Mouse (Mus musculus) heart, adult 11 months (tissue): ENCODE measurements at regions not wholly inside any gene's neighbourhood (a gene's known extent, or its start where the extent isn't known, plus 50 kb on each side); places are given as distances from the start of the nearest gene placed in this dataset.

Experiments used
- DNase-seq: peaks from one replicate; pipeline ENCODE4 v3.0.0; 2022

- DNase-seq, result no peak
Measured at GRCm38 (mm10) chr9:52376914-52377313, 208.5 kb upstream of the Zc3h12c start.

- no peak for DNase-seq
Measured at GRCm38 (mm10) chr9:52371296-52371695, 202.9 kb upstream of the Zc3h12c start.

- DNase-seq, result no peak
Measured at GRCm38 (mm10) chr9:52368911-52369310, 200.5 kb upstream of the Zc3h12c start.

- no peak for DNase-seq
Measured at GRCm38 (mm10) chr9:52368080-52368479, 199.7 kb upstream of the Zc3h12c start.

GRCm38 (mm10) chr9:52366046-52366445 lies 197.7 kb upstream of the Zc3h12c start:
- no peak for DNase-seq

GRCm38 (mm10) chr9:52361599-52361998 lies 193.2 kb upstream of the Zc3h12c start:
- DNase-seq, result no peak

GRCm38 (mm10) chr9:52359416-52359815 lies 191.0 kb upstream of the Zc3h12c start:
- DNase-seq, result no peak

GRCm38 (mm10) chr9:52356549-52356948 lies 188.2 kb upstream of the Zc3h12c start:
- DNase-seq, result no peak

- DNase-seq, result no peak
Measured at GRCm38 (mm10) chr9:52355187-52355982, 187.0 kb upstream of the Zc3h12c start.

- DNase-seq, result no peak
Measured at GRCm38 (mm10) chr9:52348536-52349527, 180.5 kb upstream of the Zc3h12c start.

GRCm38 (mm10) chr9:52344177-52344877 lies 176.0 kb upstream of the Zc3h12c start:
- DNase-seq, result no peak

- DNase-seq, result no peak
Measured at GRCm38 (mm10) chr9:52341029-52341428, 172.7 kb upstream of the Zc3h12c start.

- no peak for DNase-seq
Measured at GRCm38 (mm10) chr9:52337786-52338322, 169.5 kb upstream of the Zc3h12c start.

GRCm38 (mm10) chr9:52334767-52335166 lies 166.4 kb upstream of the Zc3h12c start:
- no peak for DNase-seq

GRCm38 (mm10) chr9:52333884-52334283 lies 165.5 kb upstream of the Zc3h12c start:
- no peak for DNase-seq

- DNase-seq, result no peak
Measured at GRCm38 (mm10) chr9:52331748-52332147, 163.4 kb upstream of the Zc3h12c start.

GRCm38 (mm10) chr9:52330652-52331051 lies 162.3 kb upstream of the Zc3h12c start:
- DNase-seq, result no peak

GRCm38 (mm10) chr9:52324347-52324746 lies 156.0 kb upstream of the Zc3h12c start:
- no peak for DNase-seq

- DNase-seq, result no peak
Measured at GRCm38 (mm10) chr9:52323757-52324156, 155.4 kb upstream of the Zc3h12c start.

GRCm38 (mm10) chr9:52323226-52323625 lies 154.9 kb upstream of the Zc3h12c start:
- DNase-seq, result no peak

GRCm38 (mm10) chr9:52301521-52301920 lies 133.1 kb upstream of the Zc3h12c start:
- DNase-seq, result no peak

- DNase-seq, result peak; percentile 48
Measured at GRCm38 (mm10) chr9:52298329-52298728, 130.0 kb upstream of the Zc3h12c start.

GRCm38 (mm10) chr9:52294699-52295098 lies 126.3 kb upstream of the Zc3h12c start:
- peak; percentile 52 for DNase-seq
